Mouse (Mus musculus) c-Kit-positive CD71-positive TER-119-positive erythroid progenitor cells, embryonic 14.5 days (primary cell): ENCODE measurements at regions not wholly inside any gene's neighbourhood (a gene's known extent, or its start where the extent isn't known, plus 50 kb on each side); places are given as distances from the start of the nearest gene placed in this dataset.

ENCODE experiments used
- DNase-seq: peaks from one replicate; pipeline ENCODE4 v3.0.0-alpha.2; 2013; ENCODE audit warnings: low spot score

GRCm38 (mm10) chr8:67143479-67143878, 283.5 kb downstream of the Naf1 start:
- no peak for DNase-seq

DNA sequence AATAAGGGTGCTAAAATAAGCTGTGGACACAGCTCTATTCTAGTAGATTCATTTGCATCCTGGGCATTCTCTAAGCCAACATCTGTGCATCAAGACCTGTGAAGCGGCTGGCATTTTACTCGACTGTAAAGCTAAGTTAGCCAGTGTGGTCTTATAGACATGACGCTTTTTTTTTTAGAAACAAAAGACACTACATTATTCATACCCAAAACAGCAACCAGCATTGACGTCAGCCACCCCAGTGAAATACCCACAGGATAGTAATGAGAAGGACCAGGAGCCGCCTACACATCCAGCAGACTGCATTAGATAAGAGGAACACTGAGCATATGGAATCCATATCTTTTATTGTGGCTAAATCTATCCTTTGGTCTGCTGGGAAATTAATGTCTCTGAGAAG, 321.7 kb downstream of the Naf1 start:
- no peak for DNase-seq

GRCm38 (mm10) chr8:67199213-67199612, 324.4 kb upstream of the Nat3 start:
- DNase-seq, result no peak

GRCm38 (mm10) chr8:67206064-67206463, 317.6 kb upstream of the Nat3 start:
- DNase-seq, result no peak

GRCm38 (mm10) chr8:67231921-67232701, 291.5 kb upstream of the Nat3 start:
- peak; percentile 27 for DNase-seq

GRCm38 (mm10) chr8:67238934-67239333, 284.7 kb upstream of the Nat3 start:
- DNase-seq, result no peak

DNA sequence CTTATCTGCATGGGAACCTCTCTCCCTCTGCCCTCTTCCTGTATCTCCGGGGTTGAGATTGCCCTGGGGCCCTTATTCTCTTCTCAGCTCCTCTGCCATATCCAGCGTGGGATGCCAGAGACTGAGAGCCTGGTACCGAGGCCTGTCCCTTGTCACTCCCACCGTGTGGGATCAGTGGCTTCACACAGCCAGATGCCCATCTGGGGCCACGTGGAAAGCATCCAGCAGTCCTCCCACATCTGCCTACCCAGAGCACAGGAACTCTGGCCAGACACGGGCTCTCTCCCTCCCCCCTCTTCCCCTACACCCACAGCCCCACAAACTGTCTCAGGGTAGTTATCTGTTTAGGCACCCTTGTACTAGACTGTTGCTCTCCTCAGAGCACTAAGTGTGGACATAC, 244.9 kb upstream of the Nat3 start:
- DNase-seq, result no peak

DNA sequence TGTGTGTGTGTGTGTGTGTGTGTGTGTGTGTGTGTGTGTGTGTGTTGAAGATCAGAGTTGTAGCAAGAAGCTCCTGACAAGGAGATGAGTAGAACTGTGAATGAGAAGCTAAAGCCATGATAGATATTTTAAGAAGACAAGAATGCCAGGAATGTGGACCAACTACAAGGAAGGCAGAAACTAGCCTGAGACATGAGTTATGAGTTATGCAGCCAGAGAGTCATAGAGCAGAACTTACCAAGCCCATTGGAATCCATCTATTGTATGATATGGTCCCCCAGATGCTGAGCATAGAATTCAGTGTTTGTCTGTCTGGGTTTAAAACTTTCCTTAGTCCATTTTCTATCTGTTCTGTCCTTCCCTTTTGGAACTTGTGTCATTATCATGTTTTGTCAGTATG, 244.2 kb upstream of the Nat3 start:
- no peak for DNase-seq

GRCm38 (mm10) chr8:67310494-67310893, 213.2 kb upstream of the Nat3 start:
- no peak for DNase-seq

- no peak for DNase-seq
Measured at GRCm38 (mm10) chr8:67317371-67317770, 206.3 kb upstream of the Nat3 start.

DNA sequence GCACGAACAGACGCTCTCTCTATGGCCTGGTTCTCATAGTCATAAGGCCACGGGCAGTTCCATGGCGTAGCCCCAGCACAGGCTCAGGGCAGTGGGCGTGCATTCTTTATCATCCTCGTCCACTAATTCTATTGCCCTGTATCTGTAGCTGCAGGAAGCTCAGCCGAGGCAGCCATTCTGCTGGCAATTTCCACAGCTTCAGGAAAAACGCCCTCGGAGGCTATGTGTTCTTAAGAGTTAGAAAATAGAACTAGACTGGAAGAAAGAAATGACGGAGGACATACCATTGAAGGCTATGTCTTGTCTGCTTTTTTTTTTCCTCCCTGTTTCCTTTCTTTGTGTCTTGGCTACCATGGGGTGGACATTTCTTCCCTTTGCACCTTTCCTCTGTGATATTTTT, 205.0 kb upstream of the Nat3 start:
- no peak for DNase-seq

- no peak for DNase-seq
Measured at GRCm38 (mm10) chr8:67320535-67320934, 203.1 kb upstream of the Nat3 start.

DNA sequence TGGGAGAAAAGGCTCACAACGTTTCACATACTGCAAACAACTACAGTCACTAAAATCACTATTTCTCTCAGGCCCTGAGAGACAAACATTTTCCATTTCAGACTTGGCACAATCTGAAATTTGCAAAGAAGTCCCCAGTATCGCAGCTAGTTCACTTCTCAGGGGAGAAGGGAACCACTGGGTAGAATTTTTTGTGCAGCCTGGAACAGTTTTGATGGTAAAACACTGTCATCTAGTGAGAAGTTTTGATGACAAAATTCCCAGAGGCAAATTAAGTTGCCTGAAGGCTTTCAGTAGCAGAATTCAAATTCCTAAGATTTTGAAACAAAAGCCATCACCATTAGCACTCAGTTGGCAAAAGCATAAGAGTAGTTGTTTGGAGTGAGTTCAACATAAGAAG, 195.2 kb upstream of the Nat3 start:
- no peak for DNase-seq

GRCm38 (mm10) chr8:67377061-67377460, 146.6 kb upstream of the Nat3 start:
- DNase-seq, result no peak

GRCm38 (mm10) chr8:67405947-67406346, 117.7 kb upstream of the Nat3 start:
- peak; percentile 14 for DNase-seq

- DNase-seq, result no peak
Measured at GRCm38 (mm10) chr8:67414826-67415225, 108.8 kb upstream of the Nat3 start.

DNA sequence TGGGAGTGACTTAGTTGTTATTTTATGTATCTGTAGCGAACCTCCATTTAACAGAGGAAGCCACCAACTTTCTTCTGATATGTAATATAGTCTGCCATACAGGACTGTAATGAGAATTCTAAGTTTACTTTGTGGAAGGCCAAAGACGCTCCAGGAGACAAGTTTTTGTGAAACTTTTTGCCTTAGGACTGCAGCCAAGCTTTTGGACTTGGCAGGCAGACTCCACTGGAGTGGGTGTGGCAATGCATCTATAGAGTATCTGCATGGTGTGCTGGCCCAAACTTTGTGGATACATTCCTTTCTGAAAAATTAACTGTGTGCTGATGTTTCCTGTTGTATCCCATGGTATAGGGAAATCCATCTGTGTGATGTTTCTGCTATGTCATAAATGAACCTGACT, 101.1 kb upstream of the Nat3 start:
- DNase-seq, result no peak
